Mouse (Mus musculus): ENCODE measurements around the gene Surf4.
"Not testable (repeated sequence)": the region's sequence is repeated elsewhere in the genome, so short reads cannot be mapped to it uniquely, and the experiment has no call there.

The Surf4 gene

DNA sequence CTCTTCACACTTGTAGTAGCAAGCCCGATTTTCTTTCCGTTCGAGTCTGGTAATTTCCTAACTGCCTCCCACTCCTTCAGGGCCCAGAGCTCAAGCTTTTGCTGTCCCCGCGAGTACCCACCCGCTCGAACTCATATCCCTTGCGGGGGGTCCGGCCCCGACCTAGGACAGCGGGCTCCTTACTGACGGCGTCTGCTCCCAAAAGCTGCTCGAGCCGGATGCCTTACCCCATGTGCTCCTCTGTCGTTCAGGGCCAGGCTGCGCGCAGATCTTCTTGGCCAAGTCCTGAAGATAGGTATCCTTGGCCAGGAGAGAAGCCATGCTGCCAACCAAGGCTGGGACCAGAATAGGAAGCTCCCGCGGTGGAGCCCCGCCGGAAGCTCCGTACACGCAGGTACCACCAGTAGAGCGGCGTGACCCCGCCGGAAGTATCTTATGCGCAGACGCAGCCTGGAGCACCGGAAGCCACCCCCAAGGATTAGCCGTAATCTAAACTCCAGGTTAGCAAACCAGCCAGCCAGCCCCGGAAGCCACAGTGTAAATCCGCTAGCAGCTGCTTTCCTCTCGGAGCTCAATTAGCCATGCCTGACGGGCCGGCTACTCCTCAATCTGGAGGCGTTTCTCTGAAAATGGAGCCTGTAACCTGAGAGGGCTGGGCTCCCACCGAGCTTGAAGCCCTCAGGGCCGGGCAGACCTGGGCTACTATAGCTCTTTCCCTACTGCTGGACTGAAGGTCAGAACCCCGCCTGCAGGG lies 31.1 kb downstream of the Surf4 start, which contains the start of gene Surf6:
TSS of gene Surf6 (minus strand) at position 413 of the 754 bp plus-strand sequence.
- DNase-seq (ENCODE audit: low read depth, low spot score) = peak; percentile 97

DNA sequence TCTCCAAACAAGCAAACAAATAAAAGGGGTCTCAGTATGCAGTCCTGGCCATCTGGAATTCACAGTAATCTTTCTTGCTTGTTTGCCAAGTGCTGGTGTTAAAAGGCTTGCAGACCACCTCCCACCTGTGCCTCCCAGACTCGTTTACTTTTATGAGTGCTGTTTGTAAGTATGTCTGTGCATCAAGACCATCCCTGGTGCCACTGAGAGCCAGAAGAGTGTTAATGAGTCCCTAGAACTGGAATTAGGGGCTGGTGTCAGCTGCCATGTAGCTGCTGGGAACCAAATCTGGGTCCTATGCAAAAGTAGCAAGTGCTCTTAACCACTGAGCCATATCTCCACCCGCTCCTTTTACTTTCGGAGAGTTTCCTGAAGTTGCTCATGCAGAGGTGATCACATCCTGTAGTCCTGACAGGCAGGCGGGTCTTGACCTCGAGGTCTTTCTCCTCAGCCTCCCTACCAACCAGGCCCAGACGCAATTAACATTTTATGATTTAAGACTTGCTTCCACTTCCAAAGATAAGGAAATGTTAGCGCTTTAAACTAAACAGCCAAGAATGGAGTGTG lies 31.8 kb downstream of the Surf4 start:
- DNase-seq (ENCODE audit: low read depth, low spot score) = no peak

DNA sequence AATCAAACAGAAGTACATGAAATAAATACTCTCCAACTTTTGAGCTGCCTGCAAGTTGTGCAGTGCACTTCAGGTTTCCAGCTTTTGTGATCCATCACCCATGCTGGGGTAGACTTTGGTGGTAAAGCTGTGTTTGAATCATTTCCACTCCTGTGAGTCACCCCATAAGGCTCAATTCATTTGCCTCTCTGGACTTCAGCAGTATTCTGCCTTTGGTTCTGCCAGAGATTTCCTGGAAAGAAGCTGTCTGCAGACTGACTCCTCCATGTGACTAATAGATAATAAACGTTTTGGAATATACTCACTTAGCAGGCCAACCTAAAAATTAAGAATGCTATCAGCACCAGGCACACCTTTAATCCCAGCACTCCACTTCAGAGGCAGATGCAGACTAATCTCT lies 33.0 kb downstream of the Surf4 start:
- peak; percentile 58 for DNase-seq (ENCODE audit: low read depth, low spot score)

DNA sequence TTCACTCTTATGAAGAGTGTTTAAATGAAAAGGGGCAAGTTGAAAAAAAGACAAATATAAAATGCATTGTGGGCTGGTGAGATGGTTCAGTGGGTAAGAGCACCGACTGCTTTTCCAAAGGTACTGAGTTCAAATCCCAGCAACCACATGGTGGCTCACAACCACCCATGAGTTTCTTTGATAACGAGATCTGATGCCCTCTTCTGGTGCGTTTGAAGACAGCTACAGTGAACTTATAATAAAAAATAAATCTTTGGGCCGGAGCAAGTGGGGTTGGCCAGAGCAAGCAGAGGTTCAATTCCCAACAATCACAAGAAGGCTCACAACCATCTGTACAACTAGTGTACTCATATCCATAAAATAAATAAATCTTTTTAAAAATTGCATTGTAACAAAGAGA lies 37.8 kb downstream of the Surf4 start:
- no peak for DNase-seq (ENCODE audit: low read depth, low spot score)

DNA sequence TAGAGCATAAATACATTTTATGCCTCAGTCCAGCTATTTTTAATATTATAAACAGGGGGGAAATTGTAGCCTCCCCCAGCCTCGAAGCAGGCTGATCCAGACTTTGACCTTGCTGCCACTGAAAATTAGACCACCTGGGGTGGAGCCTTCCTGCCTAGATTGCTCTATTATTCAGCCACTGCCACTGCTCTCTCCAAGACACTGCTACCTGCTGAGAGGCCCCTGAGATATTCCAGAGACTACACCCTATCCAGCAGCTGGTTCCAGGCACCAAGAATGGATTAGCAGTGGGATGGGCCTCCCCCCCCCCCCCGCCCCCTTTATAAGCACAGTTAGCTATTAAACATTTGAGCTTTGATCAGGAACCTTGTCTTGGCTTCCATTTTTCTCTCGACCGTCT lies 47.6 kb downstream of the Surf4 start:
- not testable (repeated sequence) for DNase-seq (ENCODE audit: low read depth, low spot score)

DNA sequence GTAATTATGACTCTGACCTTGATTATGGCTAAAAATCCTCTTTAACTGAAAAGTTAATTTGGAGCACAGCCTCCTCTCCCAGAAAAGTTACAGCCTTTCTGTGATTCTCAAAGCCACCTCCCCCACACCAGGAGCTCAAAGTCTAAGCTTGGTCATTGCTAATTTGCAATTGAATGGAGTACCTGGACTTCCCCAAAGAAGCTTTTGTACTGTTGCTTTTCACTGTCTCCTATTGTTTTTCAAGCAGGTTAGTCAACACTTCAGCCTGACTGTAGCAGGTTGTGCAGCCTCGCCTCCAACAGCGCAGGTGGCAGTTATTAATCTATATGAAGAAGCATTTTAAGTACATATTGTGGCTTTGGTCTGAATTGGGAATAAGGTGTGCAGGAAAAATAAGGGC lies 48.2 kb downstream of the Surf4 start:
- not testable (repeated sequence) for DNase-seq (ENCODE audit: low read depth, low spot score)

DNA sequence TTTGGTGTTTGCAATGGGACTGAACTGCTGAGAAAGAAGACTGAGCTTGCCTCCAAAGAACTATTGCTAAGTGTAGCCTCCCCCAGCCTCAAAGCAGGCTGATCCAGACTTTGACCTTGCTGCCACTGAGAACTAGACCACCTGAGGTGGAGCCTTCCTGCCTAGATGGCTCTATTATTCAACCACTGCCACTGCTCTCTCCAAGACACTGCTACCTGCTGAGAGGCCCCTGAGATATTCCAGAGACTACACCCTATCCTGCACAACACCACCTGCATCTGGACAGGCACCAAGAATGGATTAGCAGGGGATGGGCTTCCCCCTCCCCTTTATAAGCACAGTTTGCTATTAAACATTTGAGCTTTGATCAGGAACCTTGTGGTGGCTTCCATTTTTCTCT lies 55.2 kb downstream of the Surf4 start:
- no peak for DNase-seq (ENCODE audit: low read depth, low spot score)

DNA sequence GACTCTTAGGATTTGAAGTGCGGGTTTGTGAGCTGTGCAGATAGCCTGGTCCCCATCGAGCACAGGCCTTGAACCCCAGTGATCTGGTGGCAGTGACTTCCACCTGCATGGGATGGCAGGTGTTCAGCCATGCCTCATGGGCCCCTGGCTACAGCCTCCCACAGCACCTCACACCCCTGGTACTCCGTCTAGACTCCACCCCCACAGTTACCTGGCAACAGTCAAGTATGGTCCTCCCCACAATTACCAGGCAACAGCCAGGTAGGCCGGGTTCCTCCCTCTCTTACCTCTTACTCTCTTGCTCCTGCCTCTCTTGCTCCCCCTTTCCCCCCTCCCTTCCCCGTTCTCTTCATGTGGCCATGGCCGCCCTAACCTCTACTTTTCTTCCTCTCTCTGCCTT lies 63.1 kb downstream of the Surf4 start:
- no peak for DNase-seq (ENCODE audit: low read depth, low spot score)

All from 3T3-L1 (cell line).